Mouse (Mus musculus): ENCODE data around the gene Wwtr1. TPM values are rescaled to one million over a fixed set of nuclear protein-coding genes. Genes with fewer than 3 reads are reported as not detected.

The Wwtr1 gene
- total RNA-seq, 4 experiments from 2014 or later, result 39.7 to 50.1 (median 46.3) TPM

GRCm38 (mm10) chr3:57516146-57516545, 59.6 kb downstream of the Wwtr1 start:
- DNase-seq (ENCODE audit: low spot score), result peak; percentile 69

DNA sequence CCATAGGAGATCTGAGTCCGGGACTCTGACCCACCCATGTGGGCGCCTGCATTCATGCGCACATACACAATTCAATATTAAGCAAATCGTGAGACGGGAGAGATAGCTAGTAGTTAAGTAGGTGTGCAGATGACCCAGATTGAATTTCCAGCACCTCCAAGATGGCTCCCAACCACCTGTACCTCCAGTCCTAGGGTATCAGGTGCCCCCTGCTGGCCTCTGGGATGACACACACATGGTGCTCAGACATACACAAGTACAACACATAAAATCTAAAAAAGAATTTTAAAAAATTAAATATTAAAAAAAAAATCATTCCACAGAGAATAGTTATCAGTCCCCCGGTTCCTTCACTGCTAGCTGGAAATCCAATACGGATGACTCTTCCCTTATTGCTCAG, 60.7 kb downstream of the Wwtr1 start:
- DNase-seq (ENCODE audit: low spot score), result no peak

GRCm38 (mm10) chr3:57511816-57512586, 63.7 kb downstream of the Wwtr1 start:
- DNase-seq (ENCODE audit: low spot score), result peak; percentile 58

DNA sequence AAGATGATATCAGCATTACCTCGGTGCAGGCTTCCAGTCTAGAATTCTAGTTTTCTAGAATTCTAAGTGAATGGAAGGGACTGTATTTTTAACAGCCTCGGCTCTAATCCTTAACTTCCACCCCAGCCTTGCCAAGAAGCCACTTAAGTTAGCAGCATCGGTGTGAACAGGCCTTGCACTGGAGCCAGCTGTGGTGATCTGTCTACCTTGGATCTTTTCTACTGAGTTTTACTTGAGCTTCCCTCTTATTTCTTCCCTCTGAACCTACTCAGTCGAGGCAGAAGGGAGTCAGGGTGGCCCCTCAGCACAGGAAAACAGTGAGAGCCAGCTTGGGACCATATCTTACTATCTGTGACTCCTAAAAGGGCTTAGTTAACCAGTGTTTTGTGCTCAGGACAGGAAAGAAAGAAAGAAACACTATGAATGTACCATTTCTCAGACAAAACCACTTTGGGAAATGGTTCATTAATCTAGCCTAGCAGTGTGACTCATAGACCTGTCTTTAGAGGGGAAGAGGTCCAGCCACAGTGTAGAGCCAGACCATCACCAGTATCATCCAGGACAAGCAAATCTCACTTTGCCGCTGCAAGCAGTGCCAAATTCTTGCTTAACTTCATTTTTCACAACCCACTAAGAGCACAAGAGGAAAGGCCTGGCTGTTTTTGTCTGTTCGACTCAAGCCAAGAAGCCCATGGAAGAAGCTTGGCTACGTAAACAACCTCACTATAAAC, 65.6 kb downstream of the Wwtr1 start:
- DNase-seq (ENCODE audit: low spot score), result peak; percentile 53

DNA sequence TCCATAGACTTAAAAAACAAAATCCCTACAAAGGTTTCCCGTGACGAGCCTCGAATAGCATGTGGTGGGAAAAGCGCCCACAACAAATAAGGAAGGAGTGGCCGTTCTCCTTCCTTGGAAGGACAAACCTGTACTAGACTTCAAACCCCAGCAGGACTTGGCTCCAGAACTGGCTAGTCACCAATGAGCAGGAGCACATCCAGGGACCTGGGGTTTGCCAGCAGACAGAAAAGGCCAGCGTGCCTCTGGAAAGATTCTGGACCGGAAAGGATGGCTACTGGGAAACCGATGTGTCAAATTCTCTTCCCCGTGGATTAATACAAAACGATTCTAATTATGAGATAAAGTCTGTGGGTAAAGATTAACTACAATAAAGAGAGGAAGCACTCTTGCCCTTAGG, 69.7 kb downstream of the Wwtr1 start:
- DNase-seq (ENCODE audit: low spot score), result peak; percentile 63

- DNase-seq (ENCODE audit: low spot score), result peak; percentile 79
Observed at GRCm38 (mm10) chr3:57504756-57505155, 71.0 kb downstream of the Wwtr1 start.

- no peak for DNase-seq (ENCODE audit: low spot score)
Observed at GRCm38 (mm10) chr3:57501596-57502220, 74.0 kb downstream of the Wwtr1 start.

GRCm38 (mm10) chr3:57500846-57501245, 74.9 kb downstream of the Wwtr1 start:
- no peak for DNase-seq (ENCODE audit: low spot score)

DNA sequence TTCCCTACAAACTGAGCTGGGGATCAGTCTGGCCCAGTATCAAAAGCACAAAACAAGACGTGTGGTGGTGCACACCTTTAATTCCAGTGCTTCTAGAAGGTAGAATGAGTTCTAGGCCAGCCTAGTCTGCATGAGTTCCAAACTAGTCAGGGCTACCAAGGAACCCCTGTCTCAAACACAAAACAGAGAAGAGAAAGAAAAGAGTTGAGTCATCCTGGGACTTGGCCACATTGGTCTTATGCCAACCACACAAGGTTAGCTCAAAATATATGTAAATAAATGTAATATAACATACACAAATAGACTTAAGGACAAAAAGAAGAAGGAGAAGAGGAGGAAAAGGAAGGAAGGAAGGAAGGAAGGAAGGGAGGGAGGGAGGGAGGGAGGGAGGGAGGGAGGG, 77.9 kb downstream of the Wwtr1 start:
- DNase-seq (ENCODE audit: low spot score), result no peak

GRCm38 (mm10) chr3:57496428-57496827, 79.3 kb downstream of the Wwtr1 start:
- no peak for DNase-seq (ENCODE audit: low spot score)

- DNase-seq (ENCODE audit: low spot score), result peak; percentile 62
Observed at GRCm38 (mm10) chr3:57487455-57488153, 88.1 kb downstream of the Wwtr1 start.

DNA sequence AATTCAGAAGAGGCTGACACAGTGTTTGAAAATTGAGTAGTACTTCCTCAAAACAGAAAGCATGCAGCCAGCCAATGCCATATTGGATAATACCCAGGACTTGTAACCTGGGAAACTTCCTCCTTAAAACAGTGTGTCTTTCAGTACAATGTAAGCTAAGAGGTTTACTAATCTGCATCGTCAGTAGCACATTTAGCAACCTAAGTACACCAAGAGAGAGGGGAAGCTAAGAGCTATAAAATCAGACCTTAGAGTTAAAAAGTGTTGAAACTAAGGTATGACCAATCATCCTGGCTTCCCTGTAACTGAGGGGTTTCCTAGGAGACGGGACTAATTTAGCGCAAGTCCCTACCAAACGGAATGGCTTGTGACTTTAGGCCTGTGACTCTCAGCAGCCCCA, 89.6 kb downstream of the Wwtr1 start:
- DNase-seq (ENCODE audit: low spot score), result no peak

DNA sequence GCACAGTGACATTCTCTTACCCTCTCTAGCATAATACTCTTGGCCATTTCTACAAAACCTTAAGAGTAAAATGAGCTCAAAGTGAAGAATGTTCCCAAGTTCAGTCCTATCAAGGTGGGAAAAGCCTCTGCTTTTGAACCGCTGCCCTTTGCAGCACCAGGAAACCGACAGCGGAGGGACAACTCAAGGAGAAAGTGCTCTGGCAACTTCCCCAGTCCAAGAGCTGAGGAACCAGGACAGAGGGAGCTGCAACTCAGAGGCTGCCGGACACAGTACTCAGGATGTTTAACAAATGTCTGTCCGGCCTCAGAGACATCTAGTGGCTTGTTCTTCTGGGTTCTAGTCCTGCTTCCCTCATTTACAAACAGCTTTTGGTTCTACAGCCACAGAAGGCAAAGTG, 93.7 kb downstream of the Wwtr1 start:
- peak; percentile 31 for DNase-seq (ENCODE audit: low spot score)

- DNase-seq (ENCODE audit: low spot score), result no peak
Observed at GRCm38 (mm10) chr3:57480640-57481039, 95.1 kb downstream of the Wwtr1 start.

DNA sequence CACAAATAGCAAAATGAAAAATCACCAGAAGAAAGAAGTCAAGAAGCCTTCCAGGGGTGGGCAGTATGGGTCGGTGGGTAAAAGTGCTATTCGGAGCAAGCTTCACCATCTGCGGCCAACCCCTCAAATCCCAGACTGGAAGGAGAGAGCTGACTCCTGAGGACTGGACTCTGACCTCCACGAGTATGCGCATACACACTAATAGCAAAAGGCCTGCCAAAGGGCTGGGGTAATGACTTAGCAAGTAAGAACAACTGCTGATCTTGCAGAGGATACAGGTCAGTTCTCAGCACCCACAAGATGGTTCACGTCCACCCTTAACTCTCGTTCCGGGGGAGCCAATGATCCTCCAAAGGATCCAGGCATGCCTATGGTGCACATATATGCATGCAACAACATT, 101.3 kb downstream of the Wwtr1 start:
- no peak for DNase-seq (ENCODE audit: low spot score)

GRCm38 (mm10) chr3:57472407-57472806, 103.3 kb downstream of the Wwtr1 start:
- no peak for DNase-seq (ENCODE audit: low spot score)

GRCm38 (mm10) chr3:57470981-57471601, 104.6 kb downstream of the Wwtr1 start:
- peak; percentile 50 for DNase-seq (ENCODE audit: low spot score)

DNA sequence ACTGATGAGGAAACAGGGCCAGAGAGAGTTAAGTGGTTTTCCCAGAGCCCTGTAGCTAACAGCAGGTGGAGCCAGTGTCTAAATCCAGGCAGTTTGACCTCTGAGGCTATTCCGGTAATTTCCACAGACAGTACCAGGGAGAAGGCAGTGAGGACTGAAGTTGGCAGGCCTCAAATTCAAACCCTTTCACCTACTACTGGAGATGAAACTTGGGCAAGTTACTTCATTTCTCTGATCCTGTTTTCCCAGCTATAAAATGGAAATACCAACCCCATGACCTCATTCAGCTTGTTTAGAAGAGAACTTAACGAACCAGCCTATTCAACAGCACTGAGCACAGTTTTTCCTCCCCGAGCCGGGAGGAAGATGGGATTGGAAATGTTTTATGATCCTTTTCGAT, 105.4 kb downstream of the Wwtr1 start:
- peak; percentile 82 for DNase-seq (ENCODE audit: low spot score)

DNA sequence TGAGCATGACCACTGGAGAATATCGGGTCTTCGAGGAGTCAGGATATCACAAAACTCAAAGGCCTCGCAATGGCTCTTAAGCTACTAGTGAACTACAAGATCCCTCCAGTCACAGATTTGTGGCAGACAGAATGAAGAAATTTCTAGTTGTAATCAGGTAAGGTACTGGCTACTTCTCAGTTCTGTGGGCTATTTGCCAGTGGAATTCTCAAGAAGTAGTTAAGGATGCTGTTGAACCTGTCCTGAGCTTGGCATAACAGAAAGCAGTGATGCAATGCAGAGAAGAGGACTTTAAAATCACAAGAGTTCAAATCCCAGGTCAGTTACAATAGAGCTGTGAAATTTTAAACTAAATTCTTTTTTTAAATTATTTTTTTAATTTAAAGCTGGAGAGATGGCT, 106.4 kb downstream of the Wwtr1 start:
- no peak for DNase-seq (ENCODE audit: low spot score)

DNA sequence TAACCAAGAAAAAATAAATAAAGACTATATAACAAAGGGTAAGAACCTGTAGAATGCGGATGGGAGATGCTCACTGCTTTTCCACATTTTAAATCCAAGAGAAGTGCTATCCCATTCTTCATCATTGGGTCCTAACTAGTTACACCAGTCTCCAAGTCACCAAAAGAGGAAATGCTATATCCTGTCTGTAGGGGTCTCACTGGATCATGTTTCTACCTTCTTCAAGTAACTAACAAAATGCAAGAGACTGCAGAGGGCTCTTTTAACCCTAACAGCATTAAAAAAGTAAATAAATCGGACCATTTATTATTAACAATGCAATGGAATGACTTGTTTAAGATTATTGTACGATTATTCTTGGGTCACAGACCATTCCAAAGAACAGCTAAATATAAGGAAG, 109.4 kb downstream of the Wwtr1 start:
- peak; percentile 40 for DNase-seq (ENCODE audit: low spot score)

- DNase-seq (ENCODE audit: low spot score), result no peak
Observed at GRCm38 (mm10) chr3:57463302-57463701, 112.4 kb downstream of the Wwtr1 start.

- DNase-seq (ENCODE audit: low spot score), result no peak
Observed at GRCm38 (mm10) chr3:57458652-57459051, 117.1 kb downstream of the Wwtr1 start.

All from heart, adult 8-10 months (tissue).